Mouse (Mus musculus) Patski (cell line): ENCODE results near the gene Zdhhc17. TPM values are rescaled to one million over a fixed set of nuclear protein-coding genes. Genes with fewer than 3 reads are reported as not detected.

ENCODE experiments used
- ATAC-seq: fragments of 100-300 bp; one replicate; pipeline ENCODE4 v1.8.0; 2021
- CTCF ChIA-PET: fragments of 350-600 bp; sonication (Branson Sonifier 250); formaldehyde crosslinking; loops from one replicate; lab custom pipeline; 2022; ENCODE audit warnings: inconsistent platforms; lab: Charles Lee
- POLR2A ChIA-PET: fragments of 350-600 bp; sonication (Branson Sonifier 250); formaldehyde crosslinking; loops from one replicate; lab custom pipeline; 2022; ENCODE audit warnings: antibody characterized with exemption, inconsistent platforms; lab: Charles Lee
- DNase-seq: peaks from one replicate; pipeline ENCODE4 v3.0.0-alpha.2; 2011; ENCODE audit warnings: low read depth, low spot score
- H3K27me3 ChIP-seq: fragments of 371-371 bp; one replicate; pipeline ENCODE4 v1.5.1; 2021
- CTCF ChIP-seq: fragments of 100-300 bp; IDR thresholded peaks from one replicate; pipeline ENCODE4 v1.5.1; 2021
- in situ Hi-C: fragments of 300-500 bp; cut with MboI; formaldehyde crosslinking; loops from 3 replicates; pipeline ENCODE4 v1.11.1; 2018; ENCODE audit warnings: low pct_unique_long_range_greater_than_20kb, mixed read lengths
- polyA plus RNA-seq: library from polyadenylated mRNA; unstranded; gene quantifications from one replicate; pipeline ENCODE4 v1.2.3, GENCODE M21; 2021

Zdhhc17 gene
- polyA plus RNA-seq, 1 experiment from 2014 or later, result 20.6 TPM

- DNase-seq (no peak), ATAC-seq (no peak)
- in situ Hi-C loops, result no loop called here
- H3K27me3 ChIP-seq, result no peaks in the 10 kb centered on the region
- TF ChIP-seq CTCF, result no peak
- CTCF ChIA-PET, result no interaction called here
- POLR2A ChIA-PET, result no interaction called here
Observed at GRCm38 (mm10) chr10:110917521-110917920, 92.4 kb downstream of the Zdhhc17 start.

- CTCF ChIA-PET, result no interaction called here
- POLR2A ChIA-PET, result no interaction called here
- no peak for ATAC-seq
- no peak for DNase-seq
- no peaks in the 10 kb centered on the region for H3K27me3 ChIP-seq
- TF ChIP-seq CTCF, result no peak
- in situ Hi-C loops, result no loop called here
Observed at GRCm38 (mm10) chr10:110916666-110917344, 93.1 kb downstream of the Zdhhc17 start.

GRCm38 (mm10) chr10:110903862-110904261 is 106.1 kb downstream of the Zdhhc17 start:
- H3K27me3 ChIP-seq, result no peaks in the 10 kb centered on the region
- DNase-seq (no peak), ATAC-seq (no peak)
- ChIA-PET POLR2A (no interaction called here), CTCF (no interaction called here)
- in situ Hi-C loops, result no loop called here
- TF ChIP-seq CTCF, result no peak

GRCm38 (mm10) chr10:110899744-110900501 is 110.0 kb downstream of the Zdhhc17 start:
- in situ Hi-C loops, result no loop called here
- no peaks in the 10 kb centered on the region for H3K27me3 ChIP-seq
- DNase-seq (peak; percentile 64), ATAC-seq (peak; percentile 57)
- TF ChIP-seq CTCF, result no peak
- POLR2A ChIA-PET, result no interaction called here
- CTCF ChIA-PET, result interaction anchor here (0.9 kb wide), 1 partner anchor 14 kb away, joined by 3 read pairs; no protein-coding TSS in a partner anchor

Other genes with a start within 250 kb of the Zdhhc17 start
- 17.6 TPM for gene Csrp2, start 90.4 kb downstream of the Zdhhc17 start, polyA plus RNA-seq
- gene Osbpl8, start 154.6 kb upstream of the Zdhhc17 start, polyA plus RNA-seq, result 13.1 TPM